Mouse (Mus musculus) midbrain, embryonic 16.5 days (tissue): ENCODE measurements around the gene Fam151b. TPM values are rescaled to one million over a fixed set of nuclear protein-coding genes. Genes with fewer than 3 reads are reported as not detected.

Experiments
- polyA plus RNA-seq: library from polyadenylated mRNA; unstranded; fragments of >200 nt; fragmentation: Nextera tagmentation; extraction: Ambion mirVana; gene quantifications from 2 replicates; pipeline ENCODE4 v1.2.1, GENCODE M21; 2015

The Fam151b gene
- polyA plus RNA-seq, 1 experiment from 2014 or later: 0.15 TPM

Other genes with a start within 250 kb of the Fam151b start
- gene Gm20379, start 178.0 kb downstream of the Fam151b start, polyA plus RNA-seq: 0.75 and 0.87 TPM in 2 replicates
- 3.2 and 3.3 TPM in 2 replicates for gene Dhfr, start 129.3 kb downstream of the Fam151b start, polyA plus RNA-seq
- 21.8 and 25.0 TPM in 2 replicates for gene Msh3, start 129.0 kb downstream of the Fam151b start, polyA plus RNA-seq
- 3.6 and 3.8 TPM in 2 replicates for gene Ankrd34b, start 58.1 kb downstream of the Fam151b start, polyA plus RNA-seq
- gene Zfyve16, start 46.9 kb upstream of the Fam151b start, polyA plus RNA-seq: 10.9 and 11.1 TPM in 2 replicates
- not detected in 2 replicates for gene Spz1, start 92.2 kb upstream of the Fam151b start, polyA plus RNA-seq
- gene Serinc5, start 127.1 kb upstream of the Fam151b start, polyA plus RNA-seq: 18.4 and 19.3 TPM in 2 replicates